ENCODE assay signal across 16 mouse cellular contexts in the genomic region with DNA sequence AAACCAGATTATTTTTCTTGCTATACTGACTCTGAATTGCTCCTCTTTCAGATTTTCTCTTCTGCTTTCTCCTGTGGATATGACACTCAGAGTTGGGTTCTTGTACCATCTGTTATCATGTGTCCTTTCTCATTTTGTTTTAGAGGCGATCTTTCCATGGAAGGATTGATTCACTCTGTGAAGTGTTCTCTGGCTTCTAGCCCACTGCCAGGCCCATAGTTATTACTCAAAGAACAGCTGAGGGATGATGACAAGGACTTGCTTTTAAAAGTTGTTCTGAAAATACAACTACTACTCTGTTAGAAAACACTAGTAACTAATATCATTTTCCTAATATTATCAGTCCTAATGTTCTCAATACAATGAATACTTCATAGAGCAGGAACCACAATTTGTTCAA.
DNase-seq lines count a peak whose midpoint lies in the region; ATAC-seq and TF ChIP-seq lines count a peak whose summit lies in the region.
"Had no signal": no experiment of that assay in that cellular context is flagged by ENCODE, and none has a peak within 500 bp of the region (broad histone marks: within the 10 kb centered on the region; RNA-seq: fewer than 3 reads in every experiment).

No protein-coding gene starts in this region.

- no peak overlapping the region for H3K27ac ChIP-seq in heart, postnatal 0 days (ENCODE audit: low read depth)
- H3K27ac ChIP-seq in cerebellum, adult 2 months (ENCODE audit: insufficient read depth, low read length), result no peak overlapping the region
- H3K27ac ChIP-seq: forebrain, embryonic 15.5 days; hindbrain, embryonic 13.5 days; hindbrain, postnatal 0 days had no signal

- no peak overlapping the region for H3K9ac ChIP-seq in heart, postnatal 0 days (replicated peaks; ENCODE audit: low read depth, low read length)
- H3K9ac ChIP-seq: forebrain, embryonic 15.5 days; heart, embryonic 12.5 days; hindbrain, embryonic 13.5 days had no signal

- H3K9me3 ChIP-seq in heart, postnatal 0 days (replicated peaks; ENCODE audit: control insufficient read depth, low read length), result no peaks in the 10 kb centered on the region
- H3K9me3 ChIP-seq: forebrain, embryonic 15.5 days; heart, embryonic 12.5 days; hindbrain, embryonic 13.5 days had no signal

- no peak for TF ChIP-seq CTCF in heart, postnatal 0 days (IDR thresholded peaks at IDR 0.05; ENCODE audit: low read depth)
- no peak for TF ChIP-seq CTCF in cerebellum, adult 2 months (IDR thresholded peaks at IDR 0.05; ENCODE audit: borderline replicate concordance, insufficient read depth, low read depth, low read length)

- TF ChIP-seq EP300 in heart, postnatal 0 days (IDR thresholded peaks at IDR 0.05; ENCODE audit: low read depth), result no peak

- DNase-seq in heart, postnatal 0 days (ENCODE audit: low spot score), result peak; percentile 43
- no peak for DNase-seq in heart, adult 11 months
- peak; percentile 31 for DNase-seq in NIH3T3 (ENCODE audit: low read depth)
- peak; percentile 35 for DNase-seq in adrenal gland, postnatal 10 days
- DNase-seq in brain, adult 2 months (ENCODE audit: low read depth, low spot score), result peak; percentile 16
- no peak for DNase-seq in ovary, postnatal 36 days (ENCODE audit: low spot score)
- DNase-seq in cerebellum, adult 2 months, result no peak
- DNase-seq: cerebellum, adult 11-12 months; cerebellum, postnatal 10 days; gastrocnemius, postnatal 10 days; heart, postnatal 36 days; kidney, adult 11 months had no signal

- H3K36me3 ChIP-seq in heart, postnatal 0 days (replicated peaks; ENCODE audit: control insufficient read depth, insufficient read depth, low read length), result no peaks in the 10 kb centered on the region
- H3K36me3 ChIP-seq: forebrain, embryonic 15.5 days; heart, embryonic 12.5 days; hindbrain, embryonic 13.5 days had no signal

- no peak for TF ChIP-seq POLR2A in cerebellum, adult 2 months (IDR thresholded peaks at IDR 0.05; ENCODE audit: borderline replicate concordance, insufficient read depth, low read length)

- WGBS in heart, postnatal 0 days, result 25% methylated on average over 1 of the region's 1 CpGs
- WGBS in cerebellum, adult 2 months, result 44% methylated on average over 1 of the region's 1 CpGs

- H3K27me3 ChIP-seq in heart, postnatal 0 days (ENCODE audit: control insufficient read depth, insufficient read depth, low read length), result no peaks in the 10 kb centered on the region
- no peaks in the 10 kb centered on the region; the same call in 1 of the 2 replicates for H3K27me3 ChIP-seq in cerebellum, adult 2 months (ENCODE audit: control insufficient read depth, insufficient read depth, low read length)
- H3K27me3 ChIP-seq: forebrain, embryonic 15.5 days; heart, embryonic 12.5 days; hindbrain, embryonic 13.5 days had no signal

- H3K4me1 ChIP-seq in heart, postnatal 0 days (ENCODE audit: control insufficient read depth, insufficient read depth), result no peaks in the 10 kb centered on the region
- no peaks in the 10 kb centered on the region for H3K4me1 ChIP-seq in cerebellum, adult 2 months (ENCODE audit: control insufficient read depth, insufficient read depth, low read length)
- H3K4me1 ChIP-seq: forebrain, embryonic 15.5 days; heart, embryonic 12.5 days; hindbrain, embryonic 13.5 days had no signal

- H3K4me3 ChIP-seq in heart, postnatal 0 days (ENCODE audit: low read depth, low read length), result no peak overlapping the region
- H3K4me3 ChIP-seq in cerebellum, adult 2 months (replicated peaks; ENCODE audit: insufficient read depth, low read depth, low read length), result no peak overlapping the region
- H3K4me3 ChIP-seq: forebrain, embryonic 15.5 days; heart, embryonic 12.5 days; hindbrain, embryonic 13.5 days had no signal

- ATAC-seq in heart, postnatal 0 days (ENCODE audit: insufficient read depth, low read depth), result no peak
- ATAC-seq: forebrain, embryonic 15.5 days; hindbrain, postnatal 0 days had no signal

- H3K4me2 ChIP-seq in heart, postnatal 0 days (ENCODE audit: low read depth, low read length), result no peak overlapping the region
- H3K4me2 ChIP-seq: forebrain, embryonic 15.5 days; heart, embryonic 12.5 days; hindbrain, embryonic 13.5 days had no signal

Comparison
In these comparisons a context has a peak if more than half of its experiments do, and no peak if none do; other contexts are left out.
1. DNase-seq: peak in heart, postnatal 0 days (single experiment), NIH3T3 (single experiment), adrenal gland, postnatal 10 days (single experiment) and brain, adult 2 months (single experiment); none in heart, adult 11 months (single experiment), ovary, postnatal 36 days (single experiment) and cerebellum, adult 2 months (0 of 2).